Mouse (Mus musculus) lung, embryonic 14.5 days (tissue): Measurements from ENCODE around the gene Haus4. TPM values are rescaled to one million over a fixed set of nuclear protein-coding genes. Genes with fewer than 3 reads are reported as not detected.

Source experiments
- ATAC-seq: fragments of 200-750 bp; cut with Nextera tagmentation; 2 replicates; pipeline ENCODE4 v1.8.0; 2017; ENCODE audit warnings: mild to moderate bottlenecking, moderate TSS enrichment, moderate library complexity; ENCODE audit not compliant: insufficient read depth
- DNase-seq: peaks from one replicate; pipeline ENCODE4 v3.0.0-alpha.2; 2015
- H3K27ac ChIP-seq: fragments of 300-500 bp; sonication (generic); 2 replicates; pipeline ENCODE4 v1.5.1; 2014; ENCODE audit warnings: low read depth, mild to moderate bottlenecking, moderate library complexity
- H3K27me3 ChIP-seq: fragments of 300-500 bp; sonication (generic); 2 replicates; pipeline ENCODE4 v1.6.1; 2014; ENCODE audit warnings: low read length, control low read depth; ENCODE audit not compliant: insufficient read depth
- H3K36me3 ChIP-seq: fragments of 300-500 bp; sonication (generic); 2 replicates; pipeline ENCODE4 v1.6.1; 2014; ENCODE audit warnings: control low read depth; ENCODE audit not compliant: insufficient read depth
- H3K4me1 ChIP-seq: fragments of 300-500 bp; sonication (generic); 2 replicates; pipeline ENCODE4 v1.6.1; 2014; ENCODE audit warnings: antibody characterized with exemption, control low read depth; ENCODE audit not compliant: insufficient read depth
- H3K4me2 ChIP-seq: fragments of 300-500 bp; sonication (generic); 2 replicates; pipeline ENCODE4 v1.6.1; 2014; ENCODE audit warnings: mild to moderate bottlenecking
- H3K4me3 ChIP-seq: fragments of 300-500 bp; sonication (generic); 2 replicates; pipeline ENCODE4 v1.5.1; 2014; ENCODE audit warnings: low read depth, low read length
- H3K9ac ChIP-seq: fragments of 300-500 bp; sonication (generic); 2 replicates; pipeline ENCODE4 v1.6.1; 2014
- H3K9me3 ChIP-seq: fragments of 300-500 bp; sonication (generic); 2 replicates; pipeline ENCODE4 v1.6.1; 2016; ENCODE audit warnings: low read depth, low read length, control low read depth
- CTCF ChIP-seq: IDR thresholded peaks from 2 replicates; pipeline ENCODE4 v1.5.1; 2016; ENCODE audit warnings: antibody characterized with exemption, low read depth
- WGBS: fragments of 180-500 bp; shearing (Covaris S2); extraction: QIAGEN DNeasy Blood & Tissue Kit; methylation state at CpG from one replicate; pipeline ENCODE4 v1.1.7; 2014; 5-methylcytosine and 5-hydroxymethylcytosine counted together
- polyA plus RNA-seq: library from polyadenylated mRNA; unstranded; fragments of >200 nt; fragmentation: Nextera tagmentation; extraction: Ambion mirVana; gene quantifications from 2 replicates; pipeline ENCODE4 v1.2.1, GENCODE M21; 2014

Gene Haus4
- polyA plus RNA-seq, 1 experiment from 2014 or later = 60.3 TPM

DNA sequence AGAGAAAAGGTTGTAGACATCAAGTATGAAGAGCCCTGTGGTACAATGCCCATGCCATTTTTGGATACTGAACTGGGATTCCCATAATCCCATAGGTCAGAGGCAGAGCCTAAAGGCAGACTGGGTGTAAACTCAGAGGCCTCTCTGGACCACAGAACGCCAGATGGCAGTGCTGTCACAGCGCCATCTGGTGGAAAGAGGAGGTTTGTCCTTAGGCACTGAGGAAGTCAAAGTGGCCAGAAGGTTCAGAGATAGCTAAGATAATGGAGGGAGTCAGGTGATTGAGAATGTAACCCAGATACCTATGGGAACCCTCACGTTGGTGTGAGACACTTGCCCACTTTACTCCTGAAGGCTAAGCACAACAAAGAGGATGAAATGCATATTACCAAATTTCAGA lies 60.2 kb downstream of the Haus4 start:
- peak; percentile 87 for DNase-seq
- H3K27ac ChIP-seq = no peak overlapping the region
- H3K9ac ChIP-seq = no peak overlapping the region
- H3K4me1 ChIP-seq = no peaks in the 10 kb centered on the region
- no peak overlapping the region for H3K4me2 ChIP-seq
- no peaks in the 10 kb centered on the region for H3K9me3 ChIP-seq
- H3K4me3 ChIP-seq = no peak overlapping the region
- peak; percentile 62 for ATAC-seq
- H3K27me3 ChIP-seq = no peaks in the 10 kb centered on the region
- WGBS = 2% methylated on average over 3 of the region's 3 CpGs
- no peaks in the 10 kb centered on the region for H3K36me3 ChIP-seq
- peak; percentile 87 for TF ChIP-seq CTCF

DNA sequence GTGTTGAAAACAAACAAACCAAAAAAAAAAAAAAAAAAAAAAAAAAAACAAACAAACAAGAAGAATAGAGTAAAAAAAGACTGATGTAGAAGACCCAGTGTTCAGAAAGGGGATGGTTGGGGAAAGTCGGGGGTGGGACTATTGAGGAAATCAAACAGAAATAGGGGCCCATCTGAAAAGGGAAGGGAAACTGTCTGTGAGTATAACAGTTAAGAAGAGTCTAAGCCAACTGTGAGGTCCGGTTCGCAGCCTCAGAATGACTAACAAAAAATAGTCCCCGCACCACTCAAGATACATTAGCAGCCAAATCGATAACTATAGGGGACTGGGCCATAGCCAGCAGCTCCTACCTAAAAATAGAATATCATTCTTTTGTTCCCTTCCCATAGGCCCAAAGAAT lies 61.2 kb downstream of the Haus4 start:
- Histone ChIP-seq H3K27ac (no peak overlapping the region), H3K36me3 (no peaks in the 10 kb centered on the region), H3K9ac (no peak overlapping the region), H3K4me3 (no peak overlapping the region), H3K4me2 (no peak overlapping the region), H3K27me3 (no peaks in the 10 kb centered on the region), H3K4me1 (no peaks in the 10 kb centered on the region), H3K9me3 (no peaks in the 10 kb centered on the region)
- WGBS = 85% methylated on average over 5 of the region's 5 CpGs
- TF ChIP-seq CTCF = no peak
- ATAC-seq (no peak), DNase-seq (no peak)

DNA sequence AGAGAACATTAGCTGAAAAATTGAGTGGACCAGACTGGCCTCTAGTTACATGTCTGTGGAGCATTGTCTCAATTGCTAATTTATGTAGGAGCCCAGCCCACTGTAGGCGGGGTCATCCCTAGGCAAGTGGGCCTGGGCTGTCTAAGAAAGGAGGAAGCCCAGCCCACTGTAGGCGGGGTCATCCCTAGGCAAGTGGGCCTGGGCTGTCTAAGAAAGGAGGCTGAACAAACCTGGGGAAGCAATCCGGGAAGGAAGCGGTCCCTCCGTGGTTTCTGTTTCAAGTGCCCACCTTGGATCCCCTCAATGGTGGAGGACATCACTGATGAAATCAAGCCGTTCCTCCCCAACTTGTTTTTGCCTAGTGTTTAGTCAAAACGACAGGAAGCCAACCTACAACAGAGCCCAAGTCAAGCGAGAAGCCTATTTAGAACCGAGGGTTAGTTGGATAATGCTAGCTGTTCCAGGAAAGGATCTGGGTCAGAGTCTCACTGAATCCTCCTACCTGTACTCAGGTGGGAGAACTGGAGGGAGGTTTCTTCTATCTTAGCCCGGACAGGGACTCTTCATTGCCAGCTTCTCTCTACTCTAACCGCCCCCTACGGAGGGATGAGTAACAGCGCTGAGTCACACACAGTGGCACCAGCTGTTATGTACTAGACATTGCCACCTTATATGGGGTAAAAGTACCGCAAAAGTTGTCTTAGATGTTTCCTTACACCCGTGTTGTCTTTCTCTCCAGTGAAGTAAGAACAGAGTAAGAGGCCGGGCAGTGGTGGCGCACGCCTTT lies 61.9 kb downstream of the Haus4 start:
- no peak for TF ChIP-seq CTCF
- H3K27me3 ChIP-seq = no peaks in the 10 kb centered on the region
- H3K4me2 ChIP-seq = no peak overlapping the region
- ATAC-seq = peak; percentile 85; the same call in 1 of the 2 replicates
- no peaks in the 10 kb centered on the region for H3K4me1 ChIP-seq
- H3K9me3 ChIP-seq = no peaks in the 10 kb centered on the region
- 63% methylated on average over 18 of the region's 18 CpGs for WGBS
- H3K27ac ChIP-seq = no peak overlapping the region
- no peak overlapping the region for H3K4me3 ChIP-seq
- H3K9ac ChIP-seq = no peak overlapping the region
- no peaks in the 10 kb centered on the region for H3K36me3 ChIP-seq
- DNase-seq = peak; percentile 58

Other genes with a start within 250 kb of the Haus4 start
- gene Oxa1l, start 193.8 kb downstream of the Haus4 start, polyA plus RNA-seq = 51.2 and 53.5 TPM in 2 replicates
- 7.4 and 7.6 TPM in 2 replicates for gene Slc7a7, start 136.8 kb downstream of the Haus4 start, polyA plus RNA-seq
- gene Mrpl52, start 127.7 kb downstream of the Haus4 start, polyA plus RNA-seq = 274 and 280 TPM in 2 replicates
- 182 and 187 TPM in 2 replicates for gene Mmp14, start 123.0 kb downstream of the Haus4 start, polyA plus RNA-seq
- gene Lrp10, start 90.5 kb downstream of the Haus4 start, polyA plus RNA-seq = 46.1 and 46.2 TPM in 2 replicates
- 8.1 and 8.3 TPM in 2 replicates for gene Rem2, start 78.5 kb downstream of the Haus4 start, polyA plus RNA-seq
- gene Prmt5, start 37.1 kb downstream of the Haus4 start, polyA plus RNA-seq = 88.2 and 96.5 TPM in 2 replicates
- 37.8 and 43.6 TPM in 2 replicates for gene Ajuba, start 22.9 kb upstream of the Haus4 start, polyA plus RNA-seq
- 8.3 and 9.4 TPM in 2 replicates for gene 4931414P19Rik, start 51.4 kb upstream of the Haus4 start, polyA plus RNA-seq
- 374 and 393 TPM in 2 replicates for gene Psmb5, start 63.4 kb upstream of the Haus4 start, polyA plus RNA-seq
- gene Psmb11, start 66.8 kb upstream of the Haus4 start, polyA plus RNA-seq = not detected in 2 replicates
- gene Gm17606, start 86.3 kb upstream of the Haus4 start, polyA plus RNA-seq = not detected in 2 replicates
- 5.2 and 5.4 TPM in 2 replicates for gene Cdh24, start 86.7 kb upstream of the Haus4 start, polyA plus RNA-seq
- gene 1700123O20Rik, start 131.6 kb upstream of the Haus4 start, polyA plus RNA-seq = 77.4 and 83.2 TPM in 2 replicates
- 120 and 122 TPM in 2 replicates for gene Acin1, start 132.3 kb upstream of the Haus4 start, polyA plus RNA-seq
- 0.12 and 0.15 TPM in 2 replicates for gene Gm29776, start 144.2 kb upstream of the Haus4 start, polyA plus RNA-seq
- gene Cebpe, start 157.6 kb upstream of the Haus4 start, polyA plus RNA-seq = not detected in 2 replicates
- 2.7 and 3.0 TPM in 2 replicates for gene Slc7a8, start 227.3 kb upstream of the Haus4 start, polyA plus RNA-seq